Comparison of ENCODE assay signal across 28 mouse cellular contexts in genomic region chr11:68356901-68357300, GRCm38 (mm10). TPM values are rescaled to one million over a fixed set of nuclear protein-coding genes. Genes with fewer than 3 reads are reported as not detected.
DNase-seq lines count a peak whose midpoint lies in the region; ATAC-seq and TF ChIP-seq lines count a peak whose summit lies in the region.
"Had no signal": no experiment of that assay in that cellular context is flagged by ENCODE, and none has a peak within 500 bp of the region (broad histone marks: within the 10 kb centered on the region; RNA-seq: fewer than 3 reads in every experiment).

No protein-coding gene starts in this region.

- peaks cover 16% of the 10 kb centered on the region for H3K36me3 ChIP-seq in forebrain, embryonic 10.5 days (replicated peaks)
- H3K36me3 ChIP-seq in forebrain, embryonic 12.5 days (replicated peaks), result no peaks in the 10 kb centered on the region
- no peaks in the 10 kb centered on the region for H3K36me3 ChIP-seq in hindbrain, postnatal 0 days (ENCODE audit: insufficient read depth, low read length)
- H3K36me3 ChIP-seq in hindbrain, embryonic 10.5 days, result peaks cover 57% of the 10 kb centered on the region
- no peaks in the 10 kb centered on the region for H3K36me3 ChIP-seq in midbrain, postnatal 0 days (ENCODE audit: insufficient read depth, low read length)
- H3K36me3 ChIP-seq in midbrain, embryonic 13.5 days, result no peaks in the 10 kb centered on the region
- H3K36me3 ChIP-seq: embryonic facial prominence, embryonic 15.5 days; G1E had no signal

- H3K4me3 ChIP-seq in forebrain, embryonic 10.5 days, result no peak overlapping the region
- H3K4me3 ChIP-seq in forebrain, embryonic 12.5 days (replicated peaks), result no peak overlapping the region
- no peak overlapping the region for H3K4me3 ChIP-seq in hindbrain, postnatal 0 days (ENCODE audit: low read length)
- no peak overlapping the region for H3K4me3 ChIP-seq in hindbrain, embryonic 10.5 days
- H3K4me3 ChIP-seq in midbrain, postnatal 0 days (ENCODE audit: low read depth, low read length), result no peak overlapping the region
- H3K4me3 ChIP-seq in midbrain, embryonic 13.5 days (replicated peaks), result no peak overlapping the region
- H3K4me3 ChIP-seq: embryonic facial prominence, embryonic 13.5 days; embryonic facial prominence, embryonic 15.5 days; erythroblast, embryonic 14.5 days had no signal

- peaks cover 4% of the 10 kb centered on the region; the same call in 1 of the 2 replicates for H3K4me1 ChIP-seq in forebrain, embryonic 10.5 days
- H3K4me1 ChIP-seq in forebrain, embryonic 12.5 days, result 0 out of 2 replicates have a peak, but pooled peaks cover 5% of the 10 kb centered on the region
- H3K4me1 ChIP-seq in hindbrain, postnatal 0 days (ENCODE audit: insufficient read depth, low read length), result peaks cover 5% of the 10 kb centered on the region; the same call in 1 of the 2 replicates
- peaks cover 9% of the 10 kb centered on the region; the same call in 1 of the 2 replicates for H3K4me1 ChIP-seq in hindbrain, embryonic 10.5 days (replicated peaks)
- H3K4me1 ChIP-seq in midbrain, postnatal 0 days (ENCODE audit: insufficient read depth, low read length), result no peaks in the 10 kb centered on the region
- 0 out of 2 replicates have a peak, but pooled peaks cover 5% of the 10 kb centered on the region for H3K4me1 ChIP-seq in midbrain, embryonic 13.5 days (replicated peaks)
- H3K4me1 ChIP-seq: embryonic facial prominence, embryonic 13.5 days; embryonic facial prominence, embryonic 15.5 days had no signal

- H3K9ac ChIP-seq in forebrain, embryonic 12.5 days, result no peak overlapping the region
- no peak overlapping the region for H3K9ac ChIP-seq in hindbrain, postnatal 0 days (replicated peaks; ENCODE audit: low read length)
- no peak overlapping the region for H3K9ac ChIP-seq in midbrain, postnatal 0 days (replicated peaks; ENCODE audit: low read length, poor library complexity, severe bottlenecking)
- no peak overlapping the region for H3K9ac ChIP-seq in midbrain, embryonic 13.5 days (replicated peaks)
- H3K9ac ChIP-seq: embryonic facial prominence, embryonic 13.5 days; embryonic facial prominence, embryonic 15.5 days had no signal

- no peak for ATAC-seq in forebrain, embryonic 12.5 days (ENCODE audit: low FRiP score)
- no peak for ATAC-seq in hindbrain, postnatal 0 days
- no peak for ATAC-seq in midbrain, postnatal 0 days (ENCODE audit: low FRiP score)
- ATAC-seq in midbrain, embryonic 13.5 days, result no peak
- ATAC-seq: activated CD4-positive, CD25-positive, alpha-beta regulatory T cell, adult 4 months; CD4-positive, CD25-positive, alpha-beta regulatory T cell, adult 4 months; forebrain, embryonic 14.5 days; forebrain, embryonic 16.5 days; Patski had no signal

- peak; percentile 50 to 74 for DNase-seq in cerebellum, postnatal 10 days
- no peak for DNase-seq in cerebellum, adult 11-12 months
- DNase-seq in forebrain, embryonic 10.5 days (ENCODE audit: extremely low spot score, low spot score), result no peak
- peak; percentile 29 for DNase-seq in hindbrain, postnatal 0 days (ENCODE audit: low spot score)
- DNase-seq in hindbrain, embryonic 10.5 days (ENCODE audit: low spot score), result no peak
- DNase-seq in midbrain, postnatal 0 days (ENCODE audit: low spot score), result peak; percentile 34
- DNase-seq: adrenal gland, adult 8-10 months; adrenal gland, postnatal 14 days; adrenal gland, postnatal 36 days; B cell, adult 2 months; cerebellum, adult 11 months; cerebellum, adult 2 months; cerebellum, adult 9-10 months; cerebellum, postnatal 36 days; embryo, embryonic 11 days had no signal

- H3K27ac ChIP-seq in forebrain, embryonic 10.5 days, result peak overlapping the region; percentile 62
- H3K27ac ChIP-seq in forebrain, embryonic 12.5 days, result no peak overlapping the region
- no peak overlapping the region for H3K27ac ChIP-seq in hindbrain, postnatal 0 days
- no peak overlapping the region for H3K27ac ChIP-seq in hindbrain, embryonic 10.5 days
- no peak overlapping the region for H3K27ac ChIP-seq in midbrain, postnatal 0 days (ENCODE audit: low read depth, low read length)
- no peak overlapping the region for H3K27ac ChIP-seq in midbrain, embryonic 13.5 days
- H3K27ac ChIP-seq: embryonic facial prominence, embryonic 13.5 days; embryonic facial prominence, embryonic 15.5 days had no signal

- H3K4me2 ChIP-seq in forebrain, embryonic 12.5 days, result no peak overlapping the region
- no peak overlapping the region for H3K4me2 ChIP-seq in hindbrain, postnatal 0 days (ENCODE audit: low read depth, low read length)
- no peak overlapping the region for H3K4me2 ChIP-seq in midbrain, postnatal 0 days (ENCODE audit: low read depth, low read length, poor library complexity, severe bottlenecking)
- no peak overlapping the region for H3K4me2 ChIP-seq in midbrain, embryonic 13.5 days (replicated peaks)
- H3K4me2 ChIP-seq: embryonic facial prominence, embryonic 13.5 days; embryonic facial prominence, embryonic 15.5 days had no signal

- peaks cover 5% of the 10 kb centered on the region; the same call in 1 of the 2 replicates for H3K27me3 ChIP-seq in forebrain, embryonic 10.5 days (ENCODE audit: poor library complexity, severe bottlenecking)
- H3K27me3 ChIP-seq in forebrain, embryonic 12.5 days, result no peaks in the 10 kb centered on the region
- no peaks in the 10 kb centered on the region; the same call in 1 of the 2 replicates for H3K27me3 ChIP-seq in hindbrain, postnatal 0 days (ENCODE audit: insufficient read depth, low read length)
- H3K27me3 ChIP-seq in hindbrain, embryonic 10.5 days (ENCODE audit: insufficient read depth, poor library complexity, severe bottlenecking), result no peaks in the 10 kb centered on the region
- H3K27me3 ChIP-seq in midbrain, postnatal 0 days (ENCODE audit: insufficient read depth, low read length), result no peaks in the 10 kb centered on the region
- no peaks in the 10 kb centered on the region for H3K27me3 ChIP-seq in midbrain, embryonic 13.5 days
- H3K27me3 ChIP-seq: CH12.LX; embryonic facial prominence, embryonic 13.5 days; embryonic facial prominence, embryonic 15.5 days; Patski had no signal

- no peak for TF ChIP-seq CTCF in hindbrain, postnatal 0 days (IDR thresholded peaks at IDR 0.05; ENCODE audit: low read depth)
- TF ChIP-seq CTCF in midbrain, postnatal 0 days (IDR thresholded peaks at IDR 0.05), result no peak

- 0 out of 2 replicates have a peak, but pooled peaks cover 6% of the 10 kb centered on the region for H3K9me3 ChIP-seq in forebrain, embryonic 10.5 days
- H3K9me3 ChIP-seq in forebrain, embryonic 12.5 days, result no peaks in the 10 kb centered on the region
- H3K9me3 ChIP-seq in hindbrain, postnatal 0 days (ENCODE audit: low read length), result no peaks in the 10 kb centered on the region
- H3K9me3 ChIP-seq in hindbrain, embryonic 10.5 days, result peaks cover 4% of the 10 kb centered on the region; the same call in 1 of the 2 replicates
- no peaks in the 10 kb centered on the region for H3K9me3 ChIP-seq in midbrain, postnatal 0 days (ENCODE audit: low read length)
- H3K9me3 ChIP-seq in midbrain, embryonic 13.5 days, result no peaks in the 10 kb centered on the region
- H3K9me3 ChIP-seq: embryonic facial prominence, embryonic 13.5 days; embryonic facial prominence, embryonic 15.5 days had no signal

- WGBS in forebrain, embryonic 10.5 days, result 66% methylated on average over 8 of the region's 8 CpGs
- WGBS in forebrain, embryonic 12.5 days, result 61% methylated on average over 8 of the region's 8 CpGs
- WGBS in hindbrain, postnatal 0 days, result 48% methylated on average over 8 of the region's 8 CpGs
- 74% methylated on average over 8 of the region's 8 CpGs for WGBS in hindbrain, embryonic 10.5 days
- 64% methylated on average over 8 of the region's 8 CpGs for WGBS in midbrain, postnatal 0 days
- 69% methylated on average over 8 of the region's 8 CpGs for WGBS in midbrain, embryonic 13.5 days

RNA-seq across cellular contexts. Expression of gene Ntn1, which starts 43.7 kb away (rescaled TPM):
- polyA plus RNA-seq in forebrain, embryonic 10.5 days (2016; fragmentation: Nextera tagmentation; extraction: Ambion mirVana), result 6.2 and 6.5 TPM in 2 replicates
- polyA plus RNA-seq in forebrain, embryonic 12.5 days (2016; fragmentation: Nextera tagmentation; extraction: Ambion mirVana), result 14.2 and 18.1 TPM in 2 replicates
- total RNA-seq in hindbrain, postnatal 0 days (2014; rRNA removed), result 81.7 and 101 TPM in 2 replicates
- 13.8 and 14.3 TPM in 2 replicates for polyA plus RNA-seq in hindbrain, postnatal 0 days (2015; fragmentation: Nextera tagmentation; extraction: Ambion mirVana)
- 18.2 and 23.7 TPM in 2 replicates for polyA plus RNA-seq in hindbrain, embryonic 10.5 days (2016; fragmentation: Nextera tagmentation; extraction: Ambion mirVana)
- total RNA-seq in midbrain, postnatal 0 days (2014; rRNA removed), result 66.4 and 69.1 TPM in 2 replicates
- polyA plus RNA-seq in midbrain, postnatal 0 days (2015; fragmentation: Nextera tagmentation; extraction: Ambion mirVana), result 9.6 and 9.7 TPM in 2 replicates
- polyA plus RNA-seq in midbrain, embryonic 13.5 days (2015; fragmentation: Nextera tagmentation; extraction: Ambion mirVana), result 17.3 and 31.0 TPM in 2 replicates
- total RNA-seq: common myeloid progenitor, adult 5-6 weeks had no signal
- polyA plus RNA-seq: erythroblast, embryonic 14.5 days; G1E had no signal

Comparison
In these comparisons a context has a peak if more than half of its experiments do, and no peak if none do; other contexts are left out.
1. DNase-seq: peak in cerebellum, postnatal 10 days (2 of 2), hindbrain, postnatal 0 days (single experiment) and midbrain, postnatal 0 days (single experiment); none in cerebellum, adult 11-12 months (single experiment), forebrain, embryonic 10.5 days (single experiment) and hindbrain, embryonic 10.5 days (single experiment).